20 mouse cellular contexts compared by ENCODE assay signal in genomic region chr6:72102066-72102465, GRCm38 (mm10). TPM values are rescaled to one million over a fixed set of nuclear protein-coding genes. Genes with fewer than 3 reads are reported as not detected.
A peak's percentile ranks its signal among the peaks of the same experiment; 100 is the strongest.
DNase-seq lines count a peak whose midpoint lies in the region; ATAC-seq and TF ChIP-seq lines count a peak whose summit lies in the region.
"Had no signal": no experiment of that assay in that cellular context is flagged by ENCODE, and none has a peak within 500 bp of the region (broad histone marks: within the 10 kb centered on the region; RNA-seq: fewer than 3 reads in every experiment).

No protein-coding gene starts in this region.

- no peaks in the 10 kb centered on the region for H3K9me3 ChIP-seq in heart, embryonic 11.5 days (replicated peaks; ENCODE audit: control insufficient read depth, low read length)
- no peaks in the 10 kb centered on the region for H3K9me3 ChIP-seq in hindbrain, embryonic 10.5 days
- H3K9me3 ChIP-seq in midbrain, embryonic 15.5 days = no peaks in the 10 kb centered on the region
- H3K9me3 ChIP-seq: embryonic facial prominence, embryonic 10.5 days; forebrain, embryonic 15.5 days; limb, embryonic 13.5 days; midbrain, embryonic 13.5 days; neural tube, embryonic 13.5 days had no signal

- TF ChIP-seq CTCF in heart, adult 2 months (IDR thresholded peaks at IDR 0.05) = no peak
- no peak for TF ChIP-seq CTCF in liver, adult 2 months (IDR thresholded peaks at IDR 0.05; ENCODE audit: low read depth, low read length)

- WGBS in heart, embryonic 11.5 days (ENCODE audit: insufficient replicate concordance) = 24% methylated on average over 5 of the region's 5 CpGs
- 44% methylated on average over 5 of the region's 5 CpGs for WGBS in heart, adult 2 months
- WGBS in liver, adult 2 months = 51% methylated on average over 5 of the region's 5 CpGs
- 84% methylated on average over 5 of the region's 5 CpGs for WGBS in hindbrain, embryonic 10.5 days
- 67% methylated on average over 5 of the region's 5 CpGs for WGBS in midbrain, embryonic 15.5 days

- peak overlapping the region; percentile 52 for H3K4me2 ChIP-seq in heart, embryonic 11.5 days
- no peak overlapping the region for H3K4me2 ChIP-seq in midbrain, embryonic 15.5 days
- H3K4me2 ChIP-seq: forebrain, embryonic 15.5 days; limb, embryonic 13.5 days; midbrain, embryonic 13.5 days; neural tube, embryonic 13.5 days had no signal

- H3K79me2 ChIP-seq in heart, adult 2 months (replicated peaks; ENCODE audit: control insufficient read depth, insufficient read depth, low read length) = peaks cover 4% of the 10 kb centered on the region; the same call in 1 of the 2 replicates
- H3K79me2 ChIP-seq in liver, adult 2 months (ENCODE audit: control insufficient read depth, insufficient read depth, low read length) = peaks cover 74% of the 10 kb centered on the region

- no peaks in the 10 kb centered on the region for H3K36me3 ChIP-seq in heart, embryonic 11.5 days (ENCODE audit: control insufficient read depth, insufficient read depth, low read length)
- H3K36me3 ChIP-seq in heart, adult 2 months (ENCODE audit: control insufficient read depth, insufficient read depth, low read length) = no peaks in the 10 kb centered on the region
- no peaks in the 10 kb centered on the region for H3K36me3 ChIP-seq in liver, adult 2 months (ENCODE audit: control insufficient read depth, insufficient read depth, low read length)
- H3K36me3 ChIP-seq in hindbrain, embryonic 10.5 days = no peaks in the 10 kb centered on the region; the same call in 1 of the 2 replicates
- no peaks in the 10 kb centered on the region for H3K36me3 ChIP-seq in midbrain, embryonic 15.5 days (replicated peaks)
- H3K36me3 ChIP-seq: embryonic facial prominence, embryonic 10.5 days; forebrain, embryonic 15.5 days; limb, embryonic 13.5 days; neural tube, embryonic 13.5 days had no signal

- DNase-seq in heart, adult 2 months = no peak
- peak; percentile 69 for DNase-seq in MEL-GATA-1-ER (ENCODE audit: extremely low read depth, low read depth)
- DNase-seq in liver, adult 2 months (ENCODE audit: extremely low read depth, low read depth, low spot score) = no peak
- DNase-seq in spleen, postnatal 14 days (ENCODE audit: low spot score in 2 of 2) = peak; percentile 40 to 48
- DNase-seq in B cell, adult 2 months = no peak
- DNase-seq in hindbrain, embryonic 10.5 days (ENCODE audit: low spot score) = no peak
- DNase-seq: adrenal gland, postnatal 25 days; cerebellum, adult 8-10 months; gastrocnemius, postnatal 14 days; heart, postnatal 10 days; kidney, postnatal 25 days; thymus, postnatal 14 days had no signal

- intact Hi-C loops in heart, adult 2 months (cut with DNase I) = no loop called here

- peaks cover 38% of the 10 kb centered on the region for H3K4me1 ChIP-seq in heart, embryonic 11.5 days (ENCODE audit: control insufficient read depth, insufficient read depth, low read length)
- H3K4me1 ChIP-seq in heart, adult 2 months (ENCODE audit: control insufficient read depth, insufficient read depth, low read length) = peaks cover 1% of the 10 kb centered on the region; the same call in 1 of the 2 replicates
- H3K4me1 ChIP-seq in liver, adult 2 months (ENCODE audit: control insufficient read depth, insufficient read depth, low read length) = peaks cover 27% of the 10 kb centered on the region
- peaks cover 45% of the 10 kb centered on the region for H3K4me1 ChIP-seq in hindbrain, embryonic 10.5 days (replicated peaks)
- peaks cover 26% of the 10 kb centered on the region for H3K4me1 ChIP-seq in midbrain, embryonic 15.5 days

- H3K27me3 ChIP-seq in heart, embryonic 11.5 days (ENCODE audit: control insufficient read depth, insufficient read depth, low read length) = no peaks in the 10 kb centered on the region
- no peaks in the 10 kb centered on the region for H3K27me3 ChIP-seq in heart, adult 2 months (ENCODE audit: control insufficient read depth, insufficient read depth, low read length)
- H3K27me3 ChIP-seq in liver, adult 2 months (ENCODE audit: control insufficient read depth, insufficient read depth, low read length) = no peaks in the 10 kb centered on the region
- no peaks in the 10 kb centered on the region for H3K27me3 ChIP-seq in hindbrain, embryonic 10.5 days (ENCODE audit: insufficient read depth, poor library complexity, severe bottlenecking)
- no peaks in the 10 kb centered on the region for H3K27me3 ChIP-seq in midbrain, embryonic 15.5 days (replicated peaks)
- H3K27me3 ChIP-seq: forebrain, embryonic 15.5 days; limb, embryonic 13.5 days; midbrain, embryonic 13.5 days; neural tube, embryonic 13.5 days; Patski had no signal

- no peak for TF ChIP-seq EP300 in heart, adult 2 months (IDR thresholded peaks at IDR 0.05; ENCODE audit: insufficient read depth, low read depth, low read length)

- no peak overlapping the region for H3K4me3 ChIP-seq in heart, embryonic 11.5 days (ENCODE audit: low read depth, low read length)
- no peak overlapping the region for H3K4me3 ChIP-seq in heart, adult 2 months
- no peak overlapping the region for H3K4me3 ChIP-seq in liver, adult 2 months (ENCODE audit: insufficient read depth, low read depth, low read length)
- H3K4me3 ChIP-seq in hindbrain, embryonic 10.5 days = no peak overlapping the region
- H3K4me3 ChIP-seq in midbrain, embryonic 15.5 days = no peak overlapping the region
- H3K4me3 ChIP-seq: embryonic facial prominence, embryonic 10.5 days; forebrain, embryonic 15.5 days; limb, embryonic 13.5 days; midbrain, embryonic 13.5 days; neural tube, embryonic 13.5 days had no signal

- ATAC-seq in heart, embryonic 11.5 days (replicated peaks; ENCODE audit: insufficient number of reproducible peaks, low FRiP score, low TSS enrichment) = no peak
- ATAC-seq in midbrain, embryonic 15.5 days (replicated peaks) = no peak
- ATAC-seq: forebrain, embryonic 15.5 days; midbrain, embryonic 13.5 days; Patski had no signal

- H3K9ac ChIP-seq in heart, embryonic 11.5 days (ENCODE audit: low read depth, low read length) = no peak overlapping the region
- H3K9ac ChIP-seq in heart, adult 2 months (ENCODE audit: low read depth, low read length) = no peak overlapping the region
- no peak overlapping the region for H3K9ac ChIP-seq in liver, adult 2 months (ENCODE audit: low read depth, low read length)
- no peak overlapping the region for H3K9ac ChIP-seq in midbrain, embryonic 15.5 days
- H3K9ac ChIP-seq: forebrain, embryonic 15.5 days; limb, embryonic 13.5 days; midbrain, embryonic 13.5 days; neural tube, embryonic 13.5 days had no signal

- peak overlapping the region; percentile 54 for H3K27ac ChIP-seq in heart, embryonic 11.5 days (ENCODE audit: low read depth, low read length)
- H3K27ac ChIP-seq in heart, adult 2 months = no peak overlapping the region
- H3K27ac ChIP-seq in liver, adult 2 months (replicated peaks; ENCODE audit: insufficient read depth, low read depth, low read length) = peak overlapping the region; percentile 12; the same call in 1 of the 2 replicates
- no peak overlapping the region for H3K27ac ChIP-seq in hindbrain, embryonic 10.5 days
- no peak overlapping the region for H3K27ac ChIP-seq in midbrain, embryonic 15.5 days
- H3K27ac ChIP-seq: embryonic facial prominence, embryonic 10.5 days; forebrain, embryonic 15.5 days; limb, embryonic 13.5 days; midbrain, embryonic 13.5 days; neural tube, embryonic 13.5 days had no signal

- TF ChIP-seq POLR2A in heart, adult 2 months (IDR thresholded peaks at IDR 0.05; ENCODE audit: insufficient read depth, low read depth, low read length) = no peak
- no peak for TF ChIP-seq POLR2A in liver, adult 2 months (IDR thresholded peaks at IDR 0.05; ENCODE audit: extremely low read depth, insufficient read depth, low read length)

RNA-seq across cellular contexts. Expression of gene St3gal5, which starts 4.7 kb away (rescaled TPM):
- polyA plus RNA-seq in heart, embryonic 11.5 days (2014; fragmentation: Nextera tagmentation; extraction: Ambion mirVana) = 69.9 and 72.4 TPM in 2 replicates
- 10 to 100 TPM; 67.6 to 78.4 TPM for total RNA-seq in heart, adult 2 months (2021)
- polyA plus RNA-seq in heart, adult 2 months (2012; rRNA removed) = 39.7 and 50.8 TPM in 2 replicates
- 115 and 162 TPM in 2 replicates for total RNA-seq in liver, adult 2 months (2014; rRNA removed)
- polyA plus RNA-seq in liver, adult 2 months (2012; rRNA removed) = 61.4 and 133 TPM in 2 replicates
- 41.6 and 43.0 TPM in 2 replicates for polyA plus RNA-seq in hindbrain, embryonic 10.5 days (2016; fragmentation: Nextera tagmentation; extraction: Ambion mirVana)
- 54.7 and 62.1 TPM in 2 replicates for polyA plus RNA-seq in midbrain, embryonic 15.5 days (2015; fragmentation: Nextera tagmentation; extraction: Ambion mirVana)

Comparison
In these comparisons a context has a peak if more than half of its experiments do, and no peak if none do; other contexts are left out.
1. H3K27ac ChIP-seq: peak in heart, embryonic 11.5 days (single experiment) and liver, adult 2 months (single experiment); none in heart, adult 2 months (single experiment), hindbrain, embryonic 10.5 days (single experiment) and midbrain, embryonic 15.5 days (single experiment).
2. DNase-seq: peak in MEL-GATA-1-ER (single experiment) and spleen, postnatal 14 days (2 of 2); none in heart, adult 2 months (0 of 2), liver, adult 2 months (single experiment), B cell, adult 2 months (0 of 2) and hindbrain, embryonic 10.5 days (single experiment).